Mouse (Mus musculus) testis, adult 2 months (tissue): ENCODE measurements around the gene Gtf2i.

Experiments used
- CTCF ChIP-seq: fragments of 200-500 bp; IDR thresholded peaks from 2 replicates; pipeline ENCODE4 v1.5.1; 2012; ENCODE audit warnings: low read depth, mild to moderate bottlenecking, inconsistent platforms, low read length, moderate library complexity; ENCODE audit not compliant: control insufficient read depth, insufficient read depth, insufficient replicate concordance
- POLR2A ChIP-seq: fragments of 200-500 bp; IDR thresholded peaks from 2 replicates; pipeline ENCODE4 v1.6.1; 2012; ENCODE audit warnings: low read depth, mild to moderate bottlenecking, inconsistent platforms, low read length, moderate library complexity; ENCODE audit not compliant: control insufficient read depth

GRCm38 (mm10) chr5:134188571-134188970 lies 126.0 kb downstream of the Gtf2i start:
- no peak for TF ChIP-seq CTCF
- no peak for TF ChIP-seq POLR2A
